Mouse (Mus musculus): ENCODE measurements at regions not wholly inside any gene's neighbourhood (a gene's known extent, or its start where the extent isn't known, plus 50 kb on each side); places are given as distances from the start of the nearest gene placed in this dataset.

DNA sequence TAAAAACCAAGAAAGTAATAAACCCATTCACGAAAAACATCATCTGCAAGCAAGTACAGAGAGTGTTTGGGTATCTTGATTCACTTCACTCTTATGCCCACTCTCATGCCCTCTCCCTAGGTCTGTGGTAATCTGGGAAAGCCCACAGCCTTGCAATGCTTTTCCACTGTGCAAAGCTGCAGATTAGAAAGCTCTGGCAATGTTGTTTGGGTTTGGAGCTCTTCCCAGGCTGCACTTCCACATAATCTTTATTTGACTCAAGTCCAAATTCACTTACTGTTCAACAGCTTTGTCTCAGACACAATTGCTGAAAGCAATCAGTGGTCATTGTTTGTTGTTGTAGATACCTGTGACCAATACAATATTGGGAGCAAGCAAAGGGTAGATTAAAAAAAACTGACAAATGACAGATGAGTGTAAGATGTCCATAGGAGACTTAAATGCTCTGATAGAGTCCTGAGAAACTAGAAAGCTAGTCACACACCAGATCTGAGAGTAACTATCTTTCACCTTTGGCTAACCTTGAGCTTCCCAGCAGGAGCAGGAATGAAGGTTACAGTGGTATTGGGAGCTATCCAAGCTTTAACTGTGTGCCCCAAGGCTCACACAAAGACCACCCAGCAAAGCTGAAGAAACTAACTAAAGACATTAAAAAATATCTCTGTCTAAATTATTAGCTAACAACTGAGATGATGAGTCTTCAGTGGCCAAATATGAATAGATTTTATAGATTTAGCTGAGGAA lies 325.7 kb upstream of the Klf12 start:
- no peak for DNase-seq (ENCODE audit: low spot score in 2 of 2)

DNA sequence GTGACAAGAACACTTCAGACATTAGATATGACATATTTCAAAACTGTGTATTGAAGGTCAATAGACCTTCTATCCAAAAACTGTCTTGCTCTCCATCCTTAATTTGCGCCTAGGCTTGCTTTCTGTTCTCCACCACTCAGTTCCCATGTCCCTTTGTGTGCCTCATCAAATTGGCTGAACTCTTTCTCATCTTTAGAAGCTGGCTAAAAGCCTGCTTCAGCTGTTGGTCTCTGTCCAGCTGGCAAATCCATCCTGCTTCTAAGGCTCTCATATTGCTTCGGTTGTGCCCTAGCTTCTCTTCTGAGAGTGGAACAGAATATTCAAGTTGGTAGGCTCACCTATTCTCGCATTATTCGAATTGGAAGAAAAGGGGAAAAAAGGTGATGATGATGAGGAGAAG lies 322.6 kb upstream of the Klf12 start:
- no peak for DNase-seq (ENCODE audit: low spot score in 2 of 2)

DNA sequence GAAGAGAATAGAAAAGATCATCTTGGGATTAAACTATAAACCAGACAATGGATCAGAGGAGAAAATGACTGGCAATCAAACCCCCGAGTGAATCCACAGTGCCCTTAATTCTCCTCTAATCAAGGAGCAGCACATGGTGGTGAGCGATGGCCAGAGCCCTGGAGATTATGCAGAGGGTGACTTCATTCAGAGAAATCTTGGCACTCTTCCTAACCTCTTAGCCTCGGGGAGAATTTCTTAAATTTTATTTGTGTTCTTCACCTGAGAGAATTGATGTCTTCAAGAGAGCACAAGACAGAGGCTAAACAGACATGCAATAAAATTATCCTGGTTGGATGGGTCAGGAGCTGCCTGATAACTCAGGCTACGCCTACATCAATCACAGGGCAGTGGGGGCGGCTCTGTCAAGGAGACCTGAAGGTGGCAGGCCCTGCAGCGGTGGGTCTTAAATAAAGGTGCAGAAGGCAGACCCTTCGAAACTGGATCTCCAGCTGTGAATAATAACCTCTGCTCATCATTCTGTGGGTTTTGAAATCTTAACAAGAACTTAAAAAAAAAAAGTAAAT lies 316.5 kb upstream of the Klf12 start:
- no peak for DNase-seq (ENCODE audit: low spot score in 2 of 2)

DNA sequence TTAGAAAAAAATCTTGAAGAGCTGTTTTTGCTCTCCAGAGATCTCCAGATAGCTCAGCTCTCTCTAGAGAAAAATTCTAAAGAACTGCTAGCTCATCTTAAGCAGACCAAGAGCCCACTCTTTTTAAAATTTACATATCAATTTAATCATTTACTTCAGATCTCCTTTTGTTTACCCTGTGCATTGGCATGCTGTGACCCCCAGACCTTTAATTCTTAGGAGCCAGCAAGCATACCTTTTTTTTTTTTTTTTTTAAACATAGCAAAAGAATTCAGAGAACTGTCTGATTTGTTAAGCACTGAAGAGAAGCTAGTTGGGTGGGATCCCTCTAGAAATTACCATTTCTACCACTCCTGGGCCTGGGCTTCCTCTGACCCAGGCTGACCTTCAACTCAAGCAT lies 285.5 kb upstream of the Klf12 start:
- no peak for DNase-seq (ENCODE audit: low spot score in 2 of 2)

DNA sequence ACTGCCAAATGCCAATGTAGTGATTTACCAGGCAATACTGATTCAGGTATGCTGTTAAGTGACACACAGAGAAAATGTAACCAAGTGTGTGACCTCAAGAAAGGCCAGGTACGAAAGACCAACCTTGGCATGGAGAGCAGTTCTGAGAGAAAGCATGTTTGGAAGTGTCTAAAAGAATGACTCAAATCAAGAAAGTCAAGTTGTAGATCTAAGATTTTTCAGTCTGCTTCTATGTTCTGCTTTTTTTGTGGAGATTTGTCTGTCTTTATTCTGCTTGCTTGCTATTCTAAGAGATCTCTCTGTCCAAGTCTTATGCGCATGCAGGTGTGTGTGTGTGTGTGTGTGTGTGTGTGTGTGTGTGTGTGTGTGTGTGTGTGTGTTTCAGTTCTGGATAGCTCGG lies 277.4 kb upstream of the Klf12 start:
- no peak for DNase-seq (ENCODE audit: low spot score in 2 of 2)

DNA sequence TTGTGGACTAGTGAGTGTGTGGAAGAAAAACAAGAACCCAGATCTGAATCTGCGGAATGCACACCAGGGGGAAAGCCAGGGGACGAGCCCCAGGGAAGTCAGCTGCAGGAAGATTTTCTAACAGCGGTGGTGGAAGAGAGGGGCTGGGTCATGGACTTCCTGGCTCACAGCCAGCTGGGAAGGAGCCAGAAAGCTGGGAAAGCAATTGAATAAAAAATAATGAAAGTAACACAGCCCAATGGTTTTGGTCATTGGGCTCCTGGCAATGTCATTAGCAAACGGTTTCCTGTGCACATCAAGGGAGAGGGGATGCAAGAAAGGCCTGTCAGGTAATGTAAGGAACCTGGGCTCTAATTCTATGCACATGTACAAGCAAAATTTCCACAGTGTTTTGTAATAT lies 273.9 kb upstream of the Klf12 start:
- no peak for DNase-seq (ENCODE audit: low spot score in 2 of 2)

DNA sequence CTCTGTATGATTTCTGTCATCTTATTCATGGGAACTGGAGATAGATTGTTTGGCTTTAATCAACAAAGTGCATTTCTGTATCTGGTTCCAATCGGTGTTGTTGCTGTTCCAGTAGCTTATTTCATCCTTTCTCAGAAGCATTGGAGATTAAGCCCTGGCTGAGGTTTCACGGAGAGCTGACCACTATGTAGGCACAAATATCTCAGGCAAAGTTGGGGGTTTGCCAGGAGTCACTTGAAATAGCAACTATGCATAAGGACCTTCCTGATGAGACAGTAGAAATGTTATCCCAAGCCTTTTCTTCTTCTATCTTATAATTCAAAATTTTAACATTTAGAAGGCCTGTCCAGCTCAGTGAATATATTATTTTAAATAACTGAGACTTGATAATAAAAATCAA lies 268.0 kb upstream of the Klf12 start:
- DNase-seq (ENCODE audit: low spot score in 2 of 2): no peak

DNA sequence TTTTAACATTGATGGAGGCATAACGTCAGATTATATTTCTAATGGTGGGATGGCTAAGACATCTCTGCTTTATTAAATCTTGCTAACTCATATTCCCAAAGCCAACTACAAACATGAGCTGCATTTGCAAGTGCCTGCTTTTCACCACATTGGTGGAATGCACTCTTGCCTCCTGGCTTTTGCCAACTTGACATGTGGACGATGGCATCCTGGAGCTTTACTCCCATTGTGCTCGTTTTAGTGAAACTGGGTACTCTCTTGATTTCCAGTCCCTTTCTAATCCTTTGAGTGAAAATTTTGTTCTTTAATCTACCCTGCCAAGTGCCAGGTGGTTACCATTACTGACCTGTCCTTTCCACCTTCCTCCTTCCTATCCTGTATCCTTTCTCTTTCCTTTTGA lies 265.8 kb upstream of the Klf12 start:
- no peak for DNase-seq (ENCODE audit: low spot score in 2 of 2)

DNA sequence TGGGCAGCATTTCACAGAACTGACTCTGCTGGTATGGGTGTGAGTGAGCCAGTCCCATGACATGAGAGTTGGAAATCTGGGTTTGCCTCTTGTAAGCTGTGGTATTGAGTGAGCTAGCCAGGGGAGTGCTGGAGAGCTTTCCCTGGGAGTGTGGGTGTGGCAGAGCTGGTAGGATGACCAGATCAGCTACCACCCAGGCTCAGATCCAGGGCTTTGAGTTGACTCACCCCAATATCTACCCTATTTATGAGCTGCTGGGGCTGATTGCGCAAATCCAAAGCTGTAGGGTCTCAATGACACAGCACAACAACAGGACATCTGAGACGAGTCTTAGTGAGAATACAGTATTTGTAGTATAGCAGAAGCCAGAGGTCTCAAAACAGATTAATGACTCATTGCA lies 245.7 kb upstream of the Klf12 start:
- no peak for DNase-seq (ENCODE audit: low spot score in 2 of 2)

DNA sequence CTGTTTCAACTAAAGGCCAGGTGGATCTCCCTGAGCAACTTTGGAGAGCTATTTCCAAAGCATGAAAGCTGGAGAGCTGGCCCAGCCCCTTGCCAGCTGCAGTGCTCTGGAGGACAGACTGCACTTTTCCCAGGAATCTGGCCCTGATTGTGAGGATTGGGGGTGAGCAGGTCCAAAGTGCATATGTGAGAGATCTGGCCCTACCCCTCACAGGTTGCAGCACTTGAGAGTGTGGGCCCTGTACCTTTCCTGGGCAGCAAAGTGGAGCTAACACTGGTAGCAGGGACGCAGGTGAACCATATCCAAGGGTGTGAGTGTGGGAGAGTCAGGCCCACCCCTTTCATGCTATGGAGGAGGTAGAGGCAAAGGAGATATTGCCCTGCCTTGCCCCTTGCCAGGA lies 245.3 kb upstream of the Klf12 start:
- no peak for DNase-seq (ENCODE audit: low spot score in 2 of 2)

DNA sequence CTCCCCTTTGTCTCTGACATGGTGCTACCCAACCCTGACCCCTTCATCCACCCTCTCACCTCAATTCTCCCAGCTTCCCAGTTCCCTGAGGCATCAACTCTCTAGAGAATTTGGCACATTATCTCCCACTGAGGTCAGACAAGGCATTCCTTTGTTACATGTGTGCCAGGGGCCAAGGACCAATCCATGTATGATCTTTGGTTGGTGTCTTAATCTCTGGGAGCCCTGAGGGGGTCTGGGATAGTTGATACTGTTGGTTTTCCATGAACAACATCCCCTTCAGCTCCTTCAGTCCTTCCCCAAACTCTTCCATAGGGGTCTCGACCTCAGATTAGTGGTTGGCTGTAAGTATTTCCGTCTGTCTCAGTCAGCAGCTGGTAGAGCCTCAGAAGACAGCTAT lies 224.9 kb upstream of the Klf12 start:
- DNase-seq (ENCODE audit: low spot score in 2 of 2): no peak

DNA sequence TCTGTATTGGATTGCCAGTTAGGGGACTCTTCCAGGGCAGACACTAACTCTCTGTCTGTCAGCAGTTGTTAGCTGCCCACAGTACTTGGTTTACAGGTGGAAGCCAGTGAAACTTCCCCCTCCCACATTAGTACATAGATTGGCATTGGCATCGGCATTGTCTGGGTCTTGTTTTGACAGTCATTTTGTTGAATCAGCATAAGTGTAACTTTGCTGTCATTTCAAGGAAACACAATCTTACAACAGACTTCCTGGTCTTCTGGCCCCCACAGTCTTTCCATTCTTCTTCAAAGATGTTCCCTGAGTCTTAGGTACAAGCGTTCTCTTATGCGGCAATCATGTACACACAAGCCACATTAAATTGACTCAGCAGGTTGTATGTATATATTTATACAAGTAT lies 223.6 kb upstream of the Klf12 start:
- no peak for DNase-seq (ENCODE audit: low spot score in 2 of 2)

DNA sequence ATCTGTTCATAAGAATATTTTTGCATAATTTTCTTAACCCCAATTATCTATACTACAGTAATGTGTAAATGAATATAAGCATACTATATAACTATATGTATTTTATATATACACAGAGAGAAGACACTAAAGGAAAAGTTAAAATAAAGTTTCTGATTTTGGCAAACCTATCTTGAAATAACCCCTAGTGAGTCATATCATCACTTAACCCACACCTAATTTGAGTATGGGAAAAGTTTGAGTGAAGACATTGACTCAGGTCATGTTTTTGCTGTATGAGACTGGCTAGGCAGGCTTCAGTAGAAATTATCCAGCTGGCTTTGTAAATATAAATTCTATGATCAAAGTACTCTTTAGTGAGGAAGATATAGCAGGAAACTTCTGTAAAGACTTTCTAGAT lies 223.1 kb upstream of the Klf12 start:
- DNase-seq (ENCODE audit: low spot score in 2 of 2): no peak

DNA sequence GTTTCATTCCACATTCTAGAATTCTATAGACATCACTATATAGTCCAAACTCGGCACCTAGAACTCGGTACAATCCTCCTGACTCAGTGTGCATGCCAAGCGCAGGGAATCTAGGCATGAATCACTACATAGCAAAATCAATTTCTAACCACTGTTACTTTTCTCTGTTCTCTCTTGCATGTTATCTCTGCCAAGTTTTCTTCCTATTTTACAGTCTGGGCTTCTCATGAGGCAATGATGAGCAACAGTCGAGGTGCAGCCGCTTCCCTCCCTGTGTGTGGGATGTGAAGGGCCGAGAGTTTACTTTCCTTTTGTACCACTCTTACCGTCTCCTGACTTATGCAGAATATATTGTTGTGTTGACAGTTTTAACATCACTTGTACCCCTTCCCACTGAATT lies 204.4 kb upstream of the Klf12 start:
- no peak for DNase-seq (ENCODE audit: low spot score in 2 of 2)

DNA sequence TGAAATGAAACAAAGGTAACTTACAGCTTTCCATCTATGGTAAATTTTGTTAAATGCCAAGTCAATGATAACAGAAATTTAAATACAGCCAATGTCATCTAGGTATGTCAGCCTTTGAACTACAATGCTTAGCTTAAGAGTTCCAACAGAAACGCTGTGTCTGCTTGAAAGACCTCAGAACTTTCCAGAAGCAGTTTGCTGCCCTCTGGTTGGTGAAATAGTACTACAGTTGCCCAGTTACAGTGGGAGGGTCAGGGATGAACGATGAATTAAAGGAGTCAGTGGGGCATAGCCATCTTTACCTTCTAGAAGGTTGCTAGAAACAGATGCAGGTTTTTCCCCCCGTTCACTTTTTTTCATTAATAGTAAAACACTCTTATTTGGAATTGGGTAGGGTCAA lies 201.0 kb upstream of the Klf12 start:
- DNase-seq (ENCODE audit: low spot score in 2 of 2): no peak

DNA sequence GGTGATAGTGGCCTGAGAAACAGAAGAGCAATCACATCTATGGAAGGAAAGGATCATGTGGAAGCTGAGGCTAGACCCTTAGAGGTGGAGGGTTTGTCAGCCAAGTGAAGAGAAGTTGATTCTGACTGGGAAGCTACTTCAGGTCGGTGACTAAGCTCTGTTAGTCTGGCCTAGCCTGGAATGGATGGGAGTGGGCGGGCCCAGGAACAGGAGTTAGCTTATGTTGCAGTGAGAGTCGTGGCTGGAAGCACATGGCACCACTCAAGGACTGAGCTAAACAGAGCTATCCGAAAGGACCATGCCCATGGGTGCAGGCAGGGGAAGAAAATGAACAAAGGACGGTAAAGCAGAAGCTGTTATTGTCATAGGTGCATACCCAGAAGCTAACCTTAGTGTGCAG lies 199.6 kb upstream of the Klf12 start:
- no peak for DNase-seq (ENCODE audit: low spot score in 2 of 2)

DNA sequence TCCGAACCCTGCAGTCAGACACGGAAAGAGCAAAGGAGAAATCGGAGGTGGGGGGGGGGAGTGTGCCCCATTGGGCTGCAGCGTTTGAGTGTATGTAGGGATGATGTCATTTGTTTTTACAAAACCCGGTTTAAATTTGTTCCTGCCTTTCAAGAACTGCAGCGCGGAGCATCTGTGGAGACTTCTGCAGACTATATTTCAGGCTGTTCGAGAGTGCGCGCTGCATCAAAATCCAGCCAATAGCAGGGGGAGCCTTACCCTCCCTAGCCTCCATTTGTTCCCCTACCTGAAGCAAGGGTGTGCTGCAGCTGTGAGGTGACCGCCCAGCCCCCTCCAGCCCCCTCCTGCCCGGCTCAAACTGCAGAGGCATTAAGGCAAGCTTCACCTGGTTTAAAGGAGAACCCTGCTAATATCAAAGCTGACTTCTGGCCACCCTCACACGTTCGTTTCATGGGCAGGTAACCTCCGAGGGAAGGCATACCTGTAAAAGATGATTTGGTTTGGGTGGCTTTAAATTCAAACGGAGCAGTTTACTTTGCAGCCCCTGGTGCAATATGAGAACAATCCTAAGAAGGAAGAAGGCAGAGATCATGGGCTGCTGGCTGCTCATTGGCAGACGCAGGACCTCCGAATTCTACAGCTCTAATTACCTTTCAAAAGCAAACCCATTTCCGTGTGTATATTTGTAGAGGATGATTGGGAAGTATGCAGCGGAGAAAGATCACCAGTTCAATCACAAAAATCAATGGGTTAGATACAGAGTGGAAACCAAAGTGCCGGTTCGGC lies 193.3 kb upstream of the Klf12 start:
- DNase-seq (ENCODE audit: low spot score in 2 of 2): no peak

DNA sequence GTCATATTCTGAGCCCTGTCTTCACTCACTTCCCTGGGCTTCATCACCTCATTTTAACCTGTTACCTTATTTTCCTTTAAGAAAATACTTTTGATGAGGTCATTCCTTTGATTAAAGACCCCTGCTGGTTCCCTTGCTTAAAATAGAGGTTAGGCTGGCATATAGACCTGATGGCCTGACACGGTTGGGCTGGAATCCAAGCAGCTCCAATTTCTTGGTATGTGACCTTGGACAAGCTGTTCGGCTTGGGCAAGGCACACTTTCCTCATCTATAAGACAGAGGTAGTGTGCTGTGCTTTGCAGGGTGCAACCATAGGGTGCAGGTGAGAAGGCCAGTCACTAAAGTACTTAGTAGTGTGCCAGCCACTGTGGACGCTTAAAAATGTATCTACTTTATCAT lies 183.8 kb upstream of the Klf12 start:
- no peak for DNase-seq (ENCODE audit: low spot score in 2 of 2)

DNA sequence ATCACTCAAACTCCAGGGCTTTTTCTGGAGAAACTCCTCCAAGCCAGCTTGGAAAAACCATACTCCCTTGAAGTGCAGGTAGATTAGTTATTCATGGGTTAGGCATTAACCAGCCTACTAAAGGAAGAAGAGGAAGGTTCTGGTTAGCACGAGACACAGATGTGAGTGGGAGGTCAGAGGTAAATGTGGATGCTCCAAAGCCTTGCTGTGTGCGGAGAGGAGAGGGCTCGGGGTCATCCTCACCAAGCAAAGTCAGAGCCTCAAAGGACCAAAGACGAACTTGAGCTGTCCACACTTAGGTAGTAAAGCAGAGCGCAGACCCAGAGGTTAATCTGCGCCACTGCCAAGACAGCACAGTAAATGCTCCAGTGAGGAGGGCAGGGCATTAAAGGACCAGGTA lies 177.8 kb upstream of the Klf12 start:
- no peak for DNase-seq (ENCODE audit: low spot score in 2 of 2)

DNA sequence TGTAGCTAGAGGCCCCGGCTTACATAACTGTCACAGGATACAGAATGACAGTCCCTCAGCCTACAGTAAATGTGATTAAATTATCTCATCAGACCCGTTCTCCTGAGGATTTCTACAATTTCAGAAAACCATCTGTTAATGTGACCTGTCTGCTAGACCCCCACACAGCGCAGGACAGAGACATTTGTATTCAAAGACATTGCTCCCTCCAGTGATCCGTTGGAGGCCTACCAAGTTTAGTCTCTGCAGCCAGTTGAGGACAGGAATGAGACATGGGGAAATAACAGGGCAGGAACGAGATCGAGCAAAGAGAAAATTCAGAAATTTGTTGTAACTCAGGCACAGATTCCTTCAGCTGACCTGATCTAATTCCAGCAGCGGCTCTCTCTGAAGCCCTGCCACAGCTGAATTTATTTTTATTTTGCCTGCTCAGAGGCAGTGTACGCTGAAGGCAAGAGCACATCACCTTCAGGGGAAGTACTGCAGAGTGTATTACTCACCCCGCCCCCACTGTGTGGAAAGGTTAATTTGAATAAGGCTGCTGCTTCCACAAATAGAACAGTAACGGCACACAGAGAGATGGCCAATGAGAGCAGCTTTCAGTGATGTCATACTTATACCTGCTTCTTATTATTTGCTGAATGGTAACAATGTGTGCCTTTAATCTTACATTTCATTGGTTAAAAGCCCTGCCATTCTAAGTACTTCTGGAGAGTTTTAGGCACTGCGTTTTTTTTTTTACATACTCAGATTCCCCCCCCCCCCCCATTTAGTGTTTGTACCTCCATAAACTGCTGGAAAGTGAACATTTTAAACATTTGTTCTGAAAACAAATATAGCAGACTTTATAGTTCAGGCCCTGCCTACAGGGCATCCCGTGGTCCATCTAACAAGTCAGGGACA lies 176.9 kb upstream of the Klf12 start:
- no peak for DNase-seq (ENCODE audit: low spot score in 2 of 2)

DNA sequence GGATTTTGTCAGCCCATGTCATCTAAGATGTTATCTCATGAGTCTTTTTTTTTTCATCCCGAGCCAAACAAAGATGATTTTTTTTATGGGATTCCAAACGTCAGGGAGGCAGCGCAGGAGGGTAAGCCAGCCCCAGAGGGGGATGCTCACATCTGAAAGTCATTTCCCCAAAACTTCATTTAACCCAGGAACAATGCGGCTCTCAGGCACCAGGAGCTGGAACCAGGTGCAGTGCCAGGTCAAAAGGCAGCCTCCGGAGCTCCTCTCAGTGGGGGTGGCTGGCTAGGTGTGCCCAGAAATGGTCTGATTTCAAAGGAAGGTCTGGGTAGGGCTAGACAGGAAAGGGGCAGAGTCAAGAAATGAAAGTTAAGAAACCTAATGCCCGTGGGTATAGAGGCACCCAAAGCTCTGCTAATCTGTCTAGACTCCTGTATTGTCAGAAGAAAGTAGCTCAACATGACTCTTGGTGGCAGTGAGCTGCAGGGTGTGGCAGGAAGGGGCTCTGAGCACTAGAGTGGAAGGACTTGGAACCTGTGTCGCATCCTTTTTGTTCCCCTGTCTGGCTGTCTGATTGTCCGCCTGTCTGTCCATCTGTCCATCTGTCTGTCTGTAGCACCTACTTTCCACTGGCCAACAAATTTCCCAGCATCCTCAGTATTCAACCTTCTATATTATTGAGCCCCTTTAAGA lies 175.3 kb upstream of the Klf12 start:
- DNase-seq (ENCODE audit: low spot score in 2 of 2): no peak
